Mouse (Mus musculus) heart, adult 9 months (tissue): ENCODE data around the gene Gsto2.

Experiments used
- DNase-seq, 2 experiments: peaks; one replicate each; pipeline ENCODE4 v3.0.0; 2022; ENCODE audit warnings: low spot score in 2 of 2

Gsto2 gene

DNA sequence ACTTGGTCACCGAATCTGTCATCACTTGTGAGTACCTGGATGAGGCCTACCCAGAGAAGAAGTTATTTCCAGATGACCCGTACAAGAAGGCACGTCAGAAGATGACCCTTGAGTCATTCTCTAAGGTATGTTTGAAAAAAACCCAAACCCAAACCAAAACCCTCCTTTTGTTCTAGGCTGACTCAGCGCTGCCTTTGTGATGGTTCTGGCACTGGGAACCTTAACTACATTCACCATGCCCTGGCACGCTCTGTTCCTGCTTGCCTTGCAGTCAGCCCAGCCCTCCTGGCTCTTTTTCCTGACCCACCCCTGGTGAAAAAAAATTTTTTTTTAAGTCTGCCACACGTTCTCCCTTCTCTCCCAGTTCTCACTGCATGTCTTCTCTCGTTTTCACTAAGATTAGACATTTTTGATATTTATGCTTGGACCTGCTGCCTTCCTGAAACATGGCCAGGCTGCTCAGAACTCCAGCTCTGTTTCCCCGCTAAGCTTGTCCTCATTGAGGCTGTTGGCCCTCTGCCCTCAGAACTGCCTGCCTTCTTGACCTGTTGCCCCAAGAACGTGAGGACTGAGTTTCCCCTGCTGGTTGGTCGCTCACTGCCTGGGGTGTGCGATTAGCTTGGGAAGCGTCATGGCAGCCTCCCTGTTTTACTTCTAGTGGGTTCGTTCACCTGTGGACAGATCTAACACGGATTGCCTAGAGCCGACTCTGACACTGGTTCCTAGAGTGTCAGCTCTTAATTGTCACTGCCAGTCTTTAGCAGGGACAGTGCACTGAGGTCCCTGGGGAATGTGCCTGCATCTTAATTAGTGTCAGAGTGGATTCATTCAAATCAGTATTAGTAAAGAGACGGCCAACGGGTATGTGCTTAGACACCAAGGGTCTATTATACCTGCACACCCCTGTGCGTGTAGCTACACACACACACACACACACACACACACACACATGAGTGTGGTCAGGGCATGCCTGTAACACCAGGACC, 7.1 kb upstream of the Gsto2 start:
- no peak for DNase-seq

DNA sequence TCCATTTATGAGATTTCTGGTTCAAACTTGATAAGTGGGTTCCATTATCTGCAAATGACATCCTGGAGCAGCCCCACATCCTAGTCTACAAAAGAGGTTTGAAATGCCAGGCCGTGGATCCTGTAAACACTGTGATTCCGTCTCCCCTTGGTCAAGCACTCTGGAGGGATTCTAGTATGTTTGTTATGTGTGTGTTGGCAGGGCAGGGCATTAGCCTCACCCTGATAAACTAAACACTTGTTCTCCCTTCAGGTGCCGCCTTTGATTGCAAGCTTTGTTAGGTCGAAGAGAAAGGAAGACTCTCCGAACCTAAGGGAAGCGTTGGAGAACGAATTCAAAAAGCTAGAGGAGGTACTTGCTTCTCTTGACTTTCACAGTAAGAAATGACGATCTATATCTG, 6.2 kb upstream of the Gsto2 start:
- DNase-seq: no peak

GRCm38 (mm10) chr19:47862581-47862980, 2.8 kb upstream of the Gsto2 start:
- DNase-seq: no peak

DNA sequence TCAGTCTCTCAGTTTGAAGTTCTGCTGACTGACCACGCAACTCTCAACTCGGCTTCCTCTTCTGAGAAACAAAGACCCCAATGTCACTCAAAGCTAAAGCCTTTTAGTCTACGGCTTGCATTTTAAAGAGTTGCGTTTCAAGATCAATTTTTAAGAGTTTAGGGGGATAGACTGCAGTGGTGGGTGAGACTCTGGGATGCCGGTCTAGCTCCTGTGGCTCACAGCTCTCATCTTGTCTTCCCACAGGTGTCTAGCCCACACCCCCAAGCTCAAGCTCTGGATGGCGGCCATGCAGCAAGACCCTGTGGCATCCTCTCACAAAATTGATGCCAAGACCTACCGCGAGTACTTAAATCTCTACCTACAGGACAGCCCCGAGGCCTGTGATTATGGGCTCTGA, 1.3 kb upstream of the Gsto2 start:
- DNase-seq: no peak

GRCm38 (mm10) chr19:47864721-47865120, 613 bp upstream of the Gsto2 start:
- DNase-seq: no peak

DNA sequence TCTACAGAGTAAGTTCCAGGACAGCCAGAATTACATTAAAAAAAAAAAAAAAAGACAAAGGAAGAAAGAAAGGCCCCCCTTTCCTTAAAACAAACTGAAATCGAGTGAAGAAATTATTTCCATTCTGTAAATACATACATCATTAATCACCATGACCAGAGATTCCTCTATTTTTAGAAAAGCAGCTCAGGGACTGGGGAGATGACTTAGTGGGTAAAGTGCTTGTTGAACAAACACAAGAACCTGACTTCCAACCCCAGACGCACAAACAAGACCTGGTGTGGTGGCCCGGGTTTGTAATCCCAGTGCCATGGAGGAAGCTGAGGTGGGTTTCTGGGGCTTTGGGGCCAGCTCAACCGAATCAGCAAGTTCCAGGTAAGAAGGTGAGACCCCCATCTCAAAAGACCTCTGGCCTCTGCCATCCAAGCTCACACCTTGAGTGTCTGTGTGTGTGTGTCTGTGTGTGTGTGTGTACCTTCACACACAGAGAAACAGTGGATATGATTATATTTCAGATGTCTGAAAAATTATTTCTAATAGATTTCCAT, 2.4 kb downstream of the Gsto2 start:
- DNase-seq: no peak

DNA sequence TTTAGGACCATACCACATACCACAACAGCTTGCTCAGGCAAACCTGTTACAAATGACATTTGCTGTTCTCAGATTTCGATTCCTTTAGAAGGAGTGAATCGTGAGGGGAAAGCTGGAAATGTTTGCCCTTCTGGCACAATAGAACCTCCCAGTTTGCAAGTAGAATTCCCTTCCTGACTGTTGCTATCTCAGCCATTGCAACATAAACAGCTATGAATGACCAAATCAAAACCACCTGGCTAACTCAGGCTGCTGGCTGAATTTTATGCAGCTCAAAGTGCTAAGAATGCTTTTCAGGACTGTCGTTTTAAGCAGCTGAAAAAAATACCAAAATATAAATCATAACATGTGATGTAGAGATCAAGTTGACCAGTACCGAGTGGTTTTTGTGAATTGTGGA, 3.6 kb downstream of the Gsto2 start:
- no peak for DNase-seq

DNA sequence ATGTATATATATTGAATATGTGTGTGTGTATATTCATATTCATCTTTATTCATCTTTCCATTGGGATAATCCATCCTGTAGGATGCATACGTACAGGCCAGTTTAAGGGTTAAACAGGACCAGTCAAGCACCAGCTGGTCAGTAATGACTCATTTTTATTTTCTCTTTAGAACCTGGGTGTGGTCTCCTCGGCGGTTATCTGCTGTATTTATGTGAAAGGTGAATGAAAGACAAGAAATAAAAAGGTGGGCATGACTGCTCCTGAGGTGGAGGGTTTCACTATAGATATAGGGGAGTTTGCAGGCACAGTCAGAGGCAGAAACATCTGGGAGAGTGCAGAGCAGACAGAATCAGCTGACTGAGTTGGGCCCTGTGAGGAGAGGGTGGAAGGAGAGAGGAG, 4.2 kb downstream of the Gsto2 start:
- DNase-seq: no peak

DNA sequence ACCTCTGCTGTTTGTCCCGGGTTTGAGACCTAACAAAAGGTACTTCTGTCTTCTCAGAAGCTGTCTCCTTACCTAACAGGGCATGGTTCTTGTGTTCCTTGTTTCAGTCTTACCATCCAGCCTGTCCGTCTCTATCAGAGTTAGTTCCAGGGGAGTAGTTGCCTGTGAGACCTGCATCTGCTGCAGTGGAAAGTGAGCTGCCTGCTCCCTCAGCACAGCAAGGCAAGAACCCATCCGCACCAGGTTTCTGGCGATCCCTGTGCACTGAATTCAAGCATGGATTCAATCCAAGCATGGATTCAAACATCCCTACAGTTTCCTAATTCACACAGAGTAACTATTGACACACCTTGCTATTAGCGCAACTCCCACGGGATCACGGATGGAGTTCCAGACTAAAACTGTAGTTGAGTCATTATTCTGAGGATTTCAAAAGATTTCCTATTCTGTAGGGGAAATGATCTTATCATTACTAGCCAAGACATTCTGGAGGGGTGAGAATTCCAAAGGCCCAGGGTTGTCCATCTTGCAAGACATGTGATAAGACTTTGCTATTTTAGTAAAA, 4.8 kb downstream of the Gsto2 start:
- no peak for DNase-seq

- DNase-seq: no peak
Observed at GRCm38 (mm10) chr19:47871515-47871914, 6.2 kb downstream of the Gsto2 start.

GRCm38 (mm10) chr19:47876252-47876651, 10.9 kb downstream of the Gsto2 start:
- no peak for DNase-seq

GRCm38 (mm10) chr19:47881538-47881937, 16.2 kb downstream of the Gsto2 start:
- DNase-seq: no peak

DNA sequence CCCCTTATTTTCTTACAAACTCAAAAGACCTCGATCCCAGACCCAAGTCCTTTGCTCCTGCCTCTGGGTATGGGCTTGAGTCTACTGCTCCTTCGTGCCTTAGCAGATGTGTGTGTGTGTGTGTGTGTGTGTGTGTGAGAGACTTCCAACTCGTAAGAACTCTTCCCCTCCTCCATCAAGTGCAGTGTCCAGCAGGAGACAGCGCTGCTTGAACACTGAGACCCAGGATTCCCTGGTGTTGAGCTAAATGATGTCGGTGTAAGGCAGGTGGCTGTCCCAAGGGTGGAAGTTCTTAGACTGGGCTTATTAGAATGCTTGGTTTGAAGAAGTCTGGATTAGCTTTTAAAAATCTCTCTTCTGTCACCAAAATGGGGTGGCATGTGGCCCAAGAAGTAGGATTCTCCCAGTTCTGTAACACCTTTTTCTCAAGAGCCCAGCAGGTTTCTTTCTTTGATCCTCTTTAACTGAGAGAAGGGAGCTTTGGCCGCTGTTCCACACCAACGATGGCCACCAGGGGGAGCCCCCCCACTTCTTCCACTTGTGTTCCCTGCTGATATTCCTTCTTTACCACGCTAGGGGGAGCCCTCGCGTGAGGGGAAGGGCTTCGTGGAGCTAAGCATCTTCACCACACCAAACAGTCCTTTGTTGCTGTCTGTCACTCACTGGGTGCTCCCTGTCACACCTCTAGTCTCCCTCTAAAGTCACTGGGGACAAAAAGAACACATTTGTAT, 17.0 kb downstream of the Gsto2 start:
- DNase-seq: peak in 1 of 2 experiments; percentile 76

DNA sequence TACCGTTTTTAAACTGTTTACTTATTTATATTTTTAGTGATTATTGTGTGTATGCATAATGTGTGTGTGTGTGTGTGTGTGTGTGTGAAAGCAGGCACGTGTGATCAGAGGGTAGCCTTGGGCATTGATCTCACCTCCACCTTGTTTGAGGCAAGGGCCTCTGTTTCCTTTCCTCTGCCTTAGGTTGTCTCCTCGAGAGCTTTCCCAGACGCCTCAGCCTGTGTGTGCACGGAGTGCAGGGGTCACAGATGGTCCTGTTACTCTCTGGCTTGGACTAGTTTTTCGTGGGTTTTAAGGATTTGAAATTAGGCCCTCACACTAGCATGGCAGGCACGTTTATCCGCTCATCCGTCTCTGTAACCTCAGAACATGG, 17.5 kb downstream of the Gsto2 start:
- no peak for DNase-seq

DNA sequence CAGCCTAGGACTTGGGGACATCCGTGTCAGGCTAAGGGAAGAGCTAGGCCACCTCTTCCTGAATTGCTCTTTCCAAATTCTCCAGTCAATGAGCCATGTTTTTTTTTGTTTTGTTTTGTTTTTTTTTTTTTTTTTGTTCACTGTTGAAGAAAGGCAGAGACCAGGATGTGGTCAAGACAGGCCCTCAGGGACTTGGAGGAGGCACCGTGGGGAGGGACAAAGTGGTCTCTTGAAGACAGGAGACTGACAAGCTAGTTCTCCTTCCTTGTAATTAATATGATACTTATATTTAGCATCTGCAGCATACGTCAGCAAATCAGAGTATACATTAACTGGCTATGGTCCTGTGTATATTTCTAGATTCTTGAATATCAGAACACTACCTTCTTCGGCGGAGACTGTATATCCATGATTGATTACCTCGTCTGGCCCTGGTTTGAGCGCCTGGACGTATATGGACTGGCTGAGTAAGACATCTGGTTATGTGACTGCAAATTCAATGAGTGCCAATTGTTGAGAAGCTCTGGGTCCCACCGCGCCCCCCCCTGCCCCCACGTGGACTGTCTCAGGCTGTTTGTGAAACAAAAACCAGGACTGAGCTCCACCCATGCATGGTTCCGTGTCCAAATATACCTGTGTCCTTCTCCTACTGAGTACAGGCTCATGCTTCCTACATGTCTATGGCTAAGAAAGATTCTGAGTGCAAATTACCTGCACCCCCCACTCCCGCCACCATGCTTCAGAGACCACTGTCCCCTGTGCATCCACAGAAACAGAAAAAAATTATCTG, 19.2 kb downstream of the Gsto2 start:
- no peak for DNase-seq

DNA sequence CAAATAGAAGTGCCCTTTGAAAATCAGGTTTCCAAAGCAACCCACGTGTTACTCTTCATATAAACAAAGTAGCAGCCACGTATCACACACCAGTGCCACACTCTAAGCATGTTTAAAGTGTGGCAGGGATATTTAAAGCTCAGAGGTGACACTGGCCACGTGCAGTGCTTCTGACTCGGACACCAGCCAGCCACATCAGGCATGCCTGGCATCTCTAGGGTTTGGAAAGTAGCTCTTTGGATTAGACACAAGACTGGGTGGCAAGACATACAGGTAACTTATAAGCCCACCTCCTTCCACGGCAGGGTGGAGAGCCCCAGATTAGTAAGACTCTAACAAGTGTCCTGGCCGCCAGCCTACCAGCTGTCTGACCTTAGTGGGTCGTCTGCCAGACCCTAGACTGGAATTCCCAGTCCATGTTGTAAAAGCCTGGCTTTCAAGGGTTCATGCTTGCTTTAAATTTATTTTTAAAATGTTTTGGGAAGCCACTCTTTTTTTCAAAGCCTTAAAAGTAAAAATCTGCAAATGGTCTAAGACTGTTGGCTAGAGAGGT, 19.9 kb downstream of the Gsto2 start:
- DNase-seq: peak in 1 of 2 experiments; percentile 60

- no peak for DNase-seq
Observed at GRCm38 (mm10) chr19:47885886-47886285, 20.6 kb downstream of the Gsto2 start.

GRCm38 (mm10) chr19:47886617-47887016, 21.3 kb downstream of the Gsto2 start:
- peak; percentile 72 to 75 for DNase-seq

GRCm38 (mm10) chr19:47887417-47887816, 22.1 kb downstream of the Gsto2 start:
- DNase-seq: peak in 1 of 2 experiments; percentile 29

DNA sequence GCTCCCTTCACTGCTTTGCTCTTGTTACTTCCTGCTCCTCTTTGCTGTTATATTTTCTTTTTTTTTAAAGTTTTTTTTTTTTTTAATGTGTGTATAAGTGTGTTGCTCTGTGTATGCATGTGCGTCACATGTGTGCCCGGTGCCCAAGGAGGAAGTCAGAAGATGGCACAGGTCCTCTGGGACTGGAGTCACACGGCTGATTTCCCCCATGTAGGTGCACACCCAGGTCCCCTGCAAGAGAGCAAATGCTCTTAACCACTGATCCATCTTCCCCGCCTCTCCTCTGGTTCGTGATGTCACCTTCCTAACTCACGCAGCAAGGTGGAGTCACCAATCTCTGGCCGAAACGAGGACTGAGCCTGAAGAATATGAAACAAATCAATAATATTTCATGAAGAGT, 22.7 kb downstream of the Gsto2 start:
- no peak for DNase-seq

- DNase-seq: no peak
Observed at GRCm38 (mm10) chr19:47890489-47891130, 25.3 kb downstream of the Gsto2 start.
